Mouse (Mus musculus): Measurements from ENCODE around the gene Agpat4. TPM values are rescaled to one million over a fixed set of nuclear protein-coding genes. Genes with fewer than 3 reads are reported as not detected.

Gene Agpat4
- polyA plus RNA-seq, 2 experiments, result 22.1 to 23.7 TPM

- Histone ChIP-seq H3K27me3 (ENCODE audit: control insufficient read depth, insufficient read depth, low read length) (no peaks in the 10 kb centered on the region), H3K4me1 (ENCODE audit: control insufficient read depth, insufficient read depth, low read length) (no peaks in the 10 kb centered on the region), H3K36me3 (ENCODE audit: control insufficient read depth, insufficient read depth, low read length) (peaks cover 56% of the 10 kb centered on the region), H3K27ac (replicated peaks; ENCODE audit: low read depth, low read length) (no peak overlapping the region), H3K4me3 (replicated peaks; ENCODE audit: low read length) (no peak overlapping the region), H3K9ac (ENCODE audit: low read depth, low read length, severe bottlenecking) (no peak overlapping the region), H3K4me2 (replicated peaks; ENCODE audit: low read depth, low read length, severe bottlenecking) (no peak overlapping the region), H3K9me3 (ENCODE audit: control insufficient read depth, low read length) (no peaks in the 10 kb centered on the region)
- TF ChIP-seq POLR2A (IDR thresholded peaks at IDR 0.05; ENCODE audit: borderline replicate concordance, extremely low read depth, insufficient read depth, insufficient read length), result no peak
- 98% methylated on average over 3 of the region's 3 CpGs for WGBS
- DNase-seq (ENCODE audit: low spot score) (no peak), ATAC-seq (ENCODE audit: low FRiP score, low read depth) (no peak)
These were observed 122.2 kb downstream of the Agpat4 start for GRCm38 (mm10) chr17:12240701-12241100.

- DNase-seq (ENCODE audit: low spot score) (no peak), ATAC-seq (ENCODE audit: low FRiP score, low read depth) (no peak)
- H3K4me2 ChIP-seq (replicated peaks; ENCODE audit: low read depth, low read length, severe bottlenecking), result no peak overlapping the region
- no peak overlapping the region for H3K4me3 ChIP-seq (replicated peaks; ENCODE audit: low read length)
- TF ChIP-seq POLR2A (IDR thresholded peaks at IDR 0.05; ENCODE audit: borderline replicate concordance, extremely low read depth, insufficient read depth, insufficient read length), result no peak
- H3K36me3 ChIP-seq (ENCODE audit: control insufficient read depth, insufficient read depth, low read length), result peaks cover 67% of the 10 kb centered on the region
- H3K27me3 ChIP-seq (ENCODE audit: control insufficient read depth, insufficient read depth, low read length), result no peaks in the 10 kb centered on the region
- H3K27ac ChIP-seq (replicated peaks; ENCODE audit: low read depth, low read length), result no peak overlapping the region
- no peaks in the 10 kb centered on the region for H3K4me1 ChIP-seq (ENCODE audit: control insufficient read depth, insufficient read depth, low read length)
- H3K9ac ChIP-seq (ENCODE audit: low read depth, low read length, severe bottlenecking), result no peak overlapping the region
- 96% methylated on average over 19 of the region's 19 CpGs for WGBS
- peaks cover 15% of the 10 kb centered on the region for H3K9me3 ChIP-seq (ENCODE audit: control insufficient read depth, low read length)
These were observed 131.4 kb downstream of the Agpat4 start for GRCm38 (mm10) chr17:12249783-12250504.

- WGBS, result 97% methylated on average over 9 of the region's 9 CpGs
- ATAC-seq (ENCODE audit: low FRiP score, low read depth) (no peak), DNase-seq (ENCODE audit: low spot score) (no peak)
- no peak for TF ChIP-seq POLR2A (IDR thresholded peaks at IDR 0.05; ENCODE audit: borderline replicate concordance, extremely low read depth, insufficient read depth, insufficient read length)
- Histone ChIP-seq H3K36me3 (ENCODE audit: control insufficient read depth, insufficient read depth, low read length) (peaks cover 73% of the 10 kb centered on the region), H3K9ac (ENCODE audit: low read depth, low read length, severe bottlenecking) (no peak overlapping the region), H3K4me3 (replicated peaks; ENCODE audit: low read length) (no peak overlapping the region), H3K4me2 (replicated peaks; ENCODE audit: low read depth, low read length, severe bottlenecking) (no peak overlapping the region), H3K9me3 (ENCODE audit: control insufficient read depth, low read length) (peaks cover 15% of the 10 kb centered on the region), H3K4me1 (ENCODE audit: control insufficient read depth, insufficient read depth, low read length) (no peaks in the 10 kb centered on the region), H3K27ac (replicated peaks; ENCODE audit: low read depth, low read length) (no peak overlapping the region), H3K27me3 (ENCODE audit: control insufficient read depth, insufficient read depth, low read length) (no peaks in the 10 kb centered on the region)
These were observed 132.1 kb downstream of the Agpat4 start for GRCm38 (mm10) chr17:12250581-12250980.

GRCm38 (mm10) chr17:12256142-12256541 is 137.6 kb downstream of the Agpat4 start:
- Histone ChIP-seq H3K9me3 (ENCODE audit: control insufficient read depth, low read length) (peaks cover 15% of the 10 kb centered on the region), H3K9ac (ENCODE audit: low read depth, low read length, severe bottlenecking) (no peak overlapping the region), H3K36me3 (ENCODE audit: control insufficient read depth, insufficient read depth, low read length) (peaks cover 87% of the 10 kb centered on the region), H3K27ac (replicated peaks; ENCODE audit: low read depth, low read length) (no peak overlapping the region), H3K4me2 (replicated peaks; ENCODE audit: low read depth, low read length, severe bottlenecking) (no peak overlapping the region), H3K4me3 (replicated peaks; ENCODE audit: low read length) (no peak overlapping the region), H3K27me3 (ENCODE audit: control insufficient read depth, insufficient read depth, low read length) (no peaks in the 10 kb centered on the region), H3K4me1 (ENCODE audit: control insufficient read depth, insufficient read depth, low read length) (no peaks in the 10 kb centered on the region)
- WGBS, result 96% methylated on average over 11 of the region's 11 CpGs
- TF ChIP-seq POLR2A (IDR thresholded peaks at IDR 0.05; ENCODE audit: borderline replicate concordance, extremely low read depth, insufficient read depth, insufficient read length), result no peak
- ATAC-seq (ENCODE audit: low FRiP score, low read depth) (no peak), DNase-seq (ENCODE audit: low spot score) (no peak)

- Histone ChIP-seq H3K36me3 (ENCODE audit: control insufficient read depth, insufficient read depth, low read length) (peaks cover 79% of the 10 kb centered on the region), H3K4me1 (ENCODE audit: control insufficient read depth, insufficient read depth, low read length) (peaks cover 4% of the 10 kb centered on the region; the same call in 1 of the 2 replicates), H3K9ac (ENCODE audit: low read depth, low read length, severe bottlenecking) (no peak overlapping the region), H3K27ac (replicated peaks; ENCODE audit: low read depth, low read length) (no peak overlapping the region), H3K9me3 (ENCODE audit: control insufficient read depth, low read length) (no peaks in the 10 kb centered on the region), H3K4me2 (replicated peaks; ENCODE audit: low read depth, low read length, severe bottlenecking) (no peak overlapping the region), H3K4me3 (replicated peaks; ENCODE audit: low read length) (no peak overlapping the region), H3K27me3 (ENCODE audit: control insufficient read depth, insufficient read depth, low read length) (no peaks in the 10 kb centered on the region)
- 69% methylated on average over 6 of the region's 6 CpGs for WGBS
- ATAC-seq (ENCODE audit: low FRiP score, low read depth) (no peak), DNase-seq (ENCODE audit: low spot score) (no peak)
- no peak for TF ChIP-seq POLR2A (IDR thresholded peaks at IDR 0.05; ENCODE audit: borderline replicate concordance, extremely low read depth, insufficient read depth, insufficient read length)
These were observed 140.0 kb downstream of the Agpat4 start for GRCm38 (mm10) chr17:12258517-12258916.

Data from limb, embryonic 14.5 days (tissue).